Mouse (Mus musculus): ENCODE results near the gene Rps6kc1. TPM values are rescaled to one million over a fixed set of nuclear protein-coding genes. Genes with fewer than 3 reads are reported as not detected.

Gene Rps6kc1
- total RNA-seq, 2 experiments from 2014 or later = 24.1 to 28.2 TPM

Other genes with a start within 250 kb of the Rps6kc1 start
- gene Angel2, start 13.3 kb upstream of the Rps6kc1 start, total RNA-seq (2021) = 10 to 100 TPM; 30.0 to 41.6 TPM
- 10 to 100 TPM; 41.2 to 43.6 TPM for gene Vash2, start 67.5 kb upstream of the Rps6kc1 start, total RNA-seq (2021)
- gene Flvcr1, start 114.4 kb upstream of the Rps6kc1 start, total RNA-seq (2021) = 10 to 100 TPM in 1 of 2 experiments, 1 to 10 TPM in 1; 9.2 to 11.7 TPM
- not detected for gene Spata45, start 124.9 kb upstream of the Rps6kc1 start, total RNA-seq (2021)
- gene Tatdn3, start 151.2 kb upstream of the Rps6kc1 start, total RNA-seq (2021) = 10 to 100 TPM; 21.4 to 23.1 TPM
- gene Nsl1, start 151.2 kb upstream of the Rps6kc1 start, total RNA-seq (2021) = 1 to 10 TPM; 3.9 to 4.5 TPM
- gene Batf3, start 186.1 kb upstream of the Rps6kc1 start, total RNA-seq (2021) = 1 to 10 TPM in 1 of 2 experiments, under 1 TPM in 1; 0.47 to 2.7 TPM